21 mouse cellular contexts compared by ENCODE assay signal in genomic region chr2:116415742-116416141, GRCm38 (mm10).
A peak's percentile ranks its signal among the peaks of the same experiment; 100 is the strongest.
DNase-seq lines count a peak whose midpoint lies in the region; ATAC-seq and TF ChIP-seq lines count a peak whose summit lies in the region.
"Had no signal": no experiment of that assay in that cellular context is flagged by ENCODE, and none has a peak within 500 bp of the region (broad histone marks: within the 10 kb centered on the region; RNA-seq: fewer than 3 reads in every experiment).

No protein-coding gene starts in this region.

- no peak for ATAC-seq in forebrain, embryonic 14.5 days
- no peak for ATAC-seq in forebrain, embryonic 12.5 days (ENCODE audit: low FRiP score)
- peak; percentile 36; the same call in 1 of the 2 replicates for ATAC-seq in forebrain, postnatal 0 days
- ATAC-seq in forebrain, embryonic 15.5 days (replicated peaks): no peak
- ATAC-seq: activated CD4-positive, CD25-positive, alpha-beta regulatory T cell, adult 4 months had no signal

- H3K9ac ChIP-seq in forebrain, embryonic 14.5 days (ENCODE audit: low read length): no peak overlapping the region
- H3K9ac ChIP-seq in forebrain, embryonic 12.5 days: no peak overlapping the region
- H3K9ac ChIP-seq in forebrain, postnatal 0 days: no peak overlapping the region
- H3K9ac ChIP-seq in forebrain, embryonic 15.5 days (replicated peaks): no peak overlapping the region
- H3K9ac ChIP-seq: embryonic facial prominence, embryonic 13.5 days; embryonic facial prominence, embryonic 15.5 days had no signal

- WGBS in forebrain, embryonic 14.5 days: 29% methylated on average over 1 of the region's 1 CpGs
- WGBS in forebrain, embryonic 12.5 days: 62% methylated on average over 1 of the region's 1 CpGs
- 23% methylated on average over 1 of the region's 1 CpGs for WGBS in forebrain, postnatal 0 days
- WGBS in forebrain, embryonic 15.5 days: 28% methylated on average over 1 of the region's 1 CpGs

- TF ChIP-seq CTCF in forebrain, postnatal 0 days (IDR thresholded peaks at IDR 0.05; ENCODE audit: low read depth): no peak
- no peak for TF ChIP-seq CTCF in brain, embryonic 14.5 days (IDR thresholded peaks at IDR 0.05; ENCODE audit: borderline replicate concordance, extremely low read depth, insufficient read depth, insufficient read length)

- no peaks in the 10 kb centered on the region for H3K4me1 ChIP-seq in forebrain, embryonic 14.5 days (ENCODE audit: control insufficient read depth, insufficient read depth, low read length)
- no peaks in the 10 kb centered on the region for H3K4me1 ChIP-seq in forebrain, embryonic 12.5 days
- no peaks in the 10 kb centered on the region for H3K4me1 ChIP-seq in forebrain, postnatal 0 days (ENCODE audit: insufficient read depth)
- no peaks in the 10 kb centered on the region for H3K4me1 ChIP-seq in forebrain, embryonic 15.5 days
- H3K4me1 ChIP-seq: embryonic facial prominence, embryonic 13.5 days; embryonic facial prominence, embryonic 15.5 days had no signal

- H3K36me3 ChIP-seq in forebrain, embryonic 14.5 days (ENCODE audit: control insufficient read depth, insufficient read depth, low read length): no peaks in the 10 kb centered on the region
- H3K36me3 ChIP-seq in forebrain, embryonic 12.5 days (replicated peaks): no peaks in the 10 kb centered on the region
- no peaks in the 10 kb centered on the region for H3K36me3 ChIP-seq in forebrain, postnatal 0 days (ENCODE audit: insufficient read depth)
- H3K36me3 ChIP-seq in forebrain, embryonic 15.5 days: no peaks in the 10 kb centered on the region
- H3K36me3 ChIP-seq: embryonic facial prominence, embryonic 13.5 days; embryonic facial prominence, embryonic 15.5 days had no signal

- DNase-seq in forebrain, embryonic 14.5 days (ENCODE audit: low spot score): peak; percentile 24
- DNase-seq in forebrain, postnatal 0 days: no peak
- DNase-seq in brain, embryonic 14.5 days (ENCODE audit: low read depth): peak; percentile 56
- peak; percentile 2 for DNase-seq in mesoderm, embryonic 11.5 days (ENCODE audit: low read depth, low spot score)
- no peak for DNase-seq in T-cell, adult 2 months (ENCODE audit: low spot score)
- DNase-seq: adrenal gland, adult 8-10 months; adrenal gland, postnatal 14 days; adrenal gland, postnatal 36 days; cerebellum, adult 11 months; cerebellum, adult 18-20 months; cerebellum, adult 8-10 months; cerebellum, adult 9-11 months; cerebellum, postnatal 14 days; cerebellum, postnatal 36 days; embryo, embryonic 11 days had no signal

- no peak overlapping the region for H3K4me2 ChIP-seq in forebrain, embryonic 14.5 days (ENCODE audit: low read length)
- no peak overlapping the region for H3K4me2 ChIP-seq in forebrain, embryonic 12.5 days
- H3K4me2 ChIP-seq in forebrain, postnatal 0 days (ENCODE audit: low read depth): no peak overlapping the region
- H3K4me2 ChIP-seq in forebrain, embryonic 15.5 days (replicated peaks): no peak overlapping the region
- H3K4me2 ChIP-seq: embryonic facial prominence, embryonic 13.5 days; embryonic facial prominence, embryonic 15.5 days had no signal

- no peaks in the 10 kb centered on the region for H3K9me3 ChIP-seq in forebrain, embryonic 14.5 days (replicated peaks; ENCODE audit: control insufficient read depth, low read length)
- H3K9me3 ChIP-seq in forebrain, embryonic 12.5 days: no peaks in the 10 kb centered on the region
- H3K9me3 ChIP-seq in forebrain, postnatal 0 days (ENCODE audit: low read length): no peaks in the 10 kb centered on the region
- no peaks in the 10 kb centered on the region for H3K9me3 ChIP-seq in forebrain, embryonic 15.5 days
- H3K9me3 ChIP-seq: embryonic facial prominence, embryonic 13.5 days; embryonic facial prominence, embryonic 15.5 days had no signal

- TF ChIP-seq POLR2A in brain, embryonic 14.5 days (IDR thresholded peaks at IDR 0.05; ENCODE audit: borderline replicate concordance, extremely low read depth, insufficient read depth, insufficient read length, poor library complexity, severe bottlenecking): no peak

- no peak overlapping the region for H3K27ac ChIP-seq in forebrain, embryonic 14.5 days (ENCODE audit: low read depth, low read length)
- H3K27ac ChIP-seq in forebrain, embryonic 12.5 days: no peak overlapping the region
- no peak overlapping the region for H3K27ac ChIP-seq in forebrain, postnatal 0 days (ENCODE audit: low read depth, low read length)
- no peak overlapping the region for H3K27ac ChIP-seq in forebrain, embryonic 15.5 days (replicated peaks)
- H3K27ac ChIP-seq: embryonic facial prominence, embryonic 13.5 days; embryonic facial prominence, embryonic 15.5 days had no signal

- H3K27me3 ChIP-seq in forebrain, embryonic 14.5 days (replicated peaks; ENCODE audit: control insufficient read depth, insufficient read depth, low read length): no peaks in the 10 kb centered on the region
- no peaks in the 10 kb centered on the region for H3K27me3 ChIP-seq in forebrain, embryonic 12.5 days
- no peaks in the 10 kb centered on the region for H3K27me3 ChIP-seq in forebrain, postnatal 0 days (ENCODE audit: insufficient read depth, low read length)
- no peaks in the 10 kb centered on the region for H3K27me3 ChIP-seq in forebrain, embryonic 15.5 days
- H3K27me3 ChIP-seq: embryonic facial prominence, embryonic 13.5 days; embryonic facial prominence, embryonic 15.5 days had no signal

- H3K4me3 ChIP-seq in forebrain, embryonic 14.5 days (ENCODE audit: low read depth, low read length): no peak overlapping the region
- no peak overlapping the region for H3K4me3 ChIP-seq in forebrain, embryonic 12.5 days (replicated peaks)
- H3K4me3 ChIP-seq in forebrain, postnatal 0 days (ENCODE audit: low read depth, low read length): no peak overlapping the region
- H3K4me3 ChIP-seq in forebrain, embryonic 15.5 days: no peak overlapping the region
- H3K4me3 ChIP-seq: embryonic facial prominence, embryonic 13.5 days; embryonic facial prominence, embryonic 15.5 days; erythroblast, embryonic 14.5 days had no signal

Comparison
In these comparisons a context has a peak if more than half of its experiments do, and no peak if none do; other contexts are left out.
1. DNase-seq: peak in forebrain, embryonic 14.5 days (single experiment), brain, embryonic 14.5 days (single experiment) and mesoderm, embryonic 11.5 days (single experiment); none in forebrain, postnatal 0 days (single experiment) and T-cell, adult 2 months (single experiment).